Mouse (Mus musculus) limb, embryonic 14.5 days (tissue): Measurements from ENCODE around the gene Bcl2. TPM values are rescaled to one million over a fixed set of nuclear protein-coding genes. Genes with fewer than 3 reads are reported as not detected.

Experiments
- ATAC-seq: fragments of 200-750 bp; cut with Nextera tagmentation; 2 replicates; pipeline ENCODE4 v1.8.0; 2017; ENCODE audit warnings: low read depth, moderate number of reproducible peaks, moderate TSS enrichment; ENCODE audit not compliant: low FRiP score
- DNase-seq: peaks from one replicate; pipeline ENCODE4 v3.0.0-alpha.2; 2015; ENCODE audit warnings: low spot score
- H3K27ac ChIP-seq: fragments of 300-500 bp; sonication (generic); replicated peaks from 2 replicates; pipeline ENCODE4 v1.5.1; 2014; ENCODE audit warnings: low read depth, mild to moderate bottlenecking, low read length, moderate library complexity, mixed read lengths
- H3K27me3 ChIP-seq: fragments of 300-500 bp; sonication (generic); 2 replicates; pipeline ENCODE4 v1.6.1; 2014; ENCODE audit warnings: low read length, mixed read lengths; ENCODE audit not compliant: control insufficient read depth, insufficient read depth
- H3K36me3 ChIP-seq: fragments of 300-500 bp; sonication (generic); 2 replicates; pipeline ENCODE4 v1.6.1; 2014; ENCODE audit warnings: mild to moderate bottlenecking, low read length, moderate library complexity, mixed read lengths; ENCODE audit not compliant: control insufficient read depth, insufficient read depth
- H3K4me1 ChIP-seq: fragments of 300-500 bp; sonication (generic); 2 replicates; pipeline ENCODE4 v1.6.1; 2014; ENCODE audit warnings: antibody characterized with exemption, low read length, mixed read lengths; ENCODE audit not compliant: control insufficient read depth, insufficient read depth
- H3K4me2 ChIP-seq: fragments of 300-500 bp; sonication (generic); replicated peaks from 2 replicates; pipeline ENCODE4 v1.6.1; 2014; ENCODE audit warnings: low read depth, mild to moderate bottlenecking, low read length, moderate library complexity; ENCODE audit not compliant: severe bottlenecking
- H3K4me3 ChIP-seq: fragments of 300-500 bp; sonication (generic); replicated peaks from 2 replicates; pipeline ENCODE4 v1.5.1; 2014; ENCODE audit warnings: low read length
- H3K9ac ChIP-seq: fragments of 300-500 bp; sonication (generic); 2 replicates; pipeline ENCODE4 v1.6.1; 2014; ENCODE audit warnings: mild to moderate bottlenecking, low read depth, low read length, moderate library complexity; ENCODE audit not compliant: severe bottlenecking
- H3K9me3 ChIP-seq: fragments of 300-500 bp; sonication (generic); 2 replicates; pipeline ENCODE4 v1.6.1; 2016; ENCODE audit warnings: low read length; ENCODE audit not compliant: control insufficient read depth
- POLR2A ChIP-seq: fragments of 200-500 bp; IDR thresholded peaks from 2 replicates; pipeline ENCODE4 v1.8.0; 2012; ENCODE audit warnings: inconsistent platforms, mild to moderate bottlenecking, moderate library complexity, borderline replicate concordance; ENCODE audit not compliant: insufficient read depth, insufficient read length; ENCODE audit errors: extremely low read depth
- WGBS: fragments of 180-500 bp; shearing (Covaris S2); extraction: QIAGEN DNeasy Blood & Tissue Kit; methylation state at CpG from one replicate; pipeline ENCODE4 v1.1.7; 2014; 5-methylcytosine and 5-hydroxymethylcytosine counted together
- polyA plus RNA-seq, 2 experiments: library from polyadenylated mRNA; depleted of rRNA in 1 of 2; stranded (reverse) in 1 of 2; unstranded in 1 of 2; fragments of >200 nt; fragmentation: Nextera tagmentation in 1 of 2; extraction: Ambion mirVana in 1 of 2; gene quantifications; 2 replicates each; pipeline versions ENCODE4 v1.2.1 to v1.2.3; 2012 to 2014

Bcl2 gene
- polyA plus RNA-seq, 2 experiments, result 8.0 to 15.7 TPM

- 94% methylated on average over 1 of the region's 1 CpGs for WGBS
- no peaks in the 10 kb centered on the region for H3K9me3 ChIP-seq
- TF ChIP-seq POLR2A, result no peak
- no peaks in the 10 kb centered on the region for H3K36me3 ChIP-seq
- peaks cover 16% of the 10 kb centered on the region for H3K4me1 ChIP-seq
- H3K4me3 ChIP-seq, result no peak overlapping the region
- no peak overlapping the region for H3K9ac ChIP-seq
- H3K27me3 ChIP-seq, result no peaks in the 10 kb centered on the region
- ATAC-seq (no peak), DNase-seq (no peak)
- H3K4me2 ChIP-seq, result no peak overlapping the region
- no peak overlapping the region for H3K27ac ChIP-seq
Measured at GRCm38 (mm10) chr1:106570870-106571269, 143.2 kb downstream of the Bcl2 start.

DNA sequence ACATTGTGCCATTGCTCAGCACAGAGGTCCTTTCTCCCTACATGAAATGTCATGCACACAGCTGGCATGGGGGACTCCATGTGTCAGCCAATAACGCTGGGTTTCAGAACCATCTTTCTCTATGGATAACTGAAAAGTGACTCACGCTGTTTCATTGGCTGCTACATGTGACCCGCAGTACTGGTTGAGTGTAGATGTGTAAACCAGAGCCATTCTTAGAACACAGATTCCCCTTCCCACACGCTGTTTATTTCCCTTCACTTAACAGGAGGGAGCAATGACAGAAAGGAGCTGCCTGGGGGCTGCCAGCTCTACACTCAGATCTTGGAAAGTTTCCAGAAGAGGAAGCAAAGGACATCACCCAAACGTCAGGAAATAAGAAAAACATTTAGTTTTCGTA, 143.7 kb downstream of the Bcl2 start:
- Histone ChIP-seq H3K4me1 (peaks cover 16% of the 10 kb centered on the region), H3K27ac (no peak overlapping the region), H3K27me3 (no peaks in the 10 kb centered on the region), H3K4me3 (no peak overlapping the region), H3K9ac (no peak overlapping the region), H3K36me3 (no peaks in the 10 kb centered on the region), H3K9me3 (no peaks in the 10 kb centered on the region), H3K4me2 (no peak overlapping the region)
- TF ChIP-seq POLR2A, result no peak
- no peak for ATAC-seq
- WGBS, result 69% methylated on average over 6 of the region's 6 CpGs
- DNase-seq, result no peak

GRCm38 (mm10) chr1:106569674-106570073, 144.4 kb downstream of the Bcl2 start:
- 77% methylated on average over 6 of the region's 6 CpGs for WGBS
- DNase-seq (no peak), ATAC-seq (no peak)
- no peak overlapping the region for H3K4me2 ChIP-seq
- no peak overlapping the region for H3K4me3 ChIP-seq
- H3K4me1 ChIP-seq, result peaks cover 16% of the 10 kb centered on the region
- H3K27ac ChIP-seq, result no peak overlapping the region
- H3K9ac ChIP-seq, result no peak overlapping the region
- H3K27me3 ChIP-seq, result no peaks in the 10 kb centered on the region
- H3K9me3 ChIP-seq, result no peaks in the 10 kb centered on the region
- no peaks in the 10 kb centered on the region for H3K36me3 ChIP-seq
- no peak for TF ChIP-seq POLR2A

DNA sequence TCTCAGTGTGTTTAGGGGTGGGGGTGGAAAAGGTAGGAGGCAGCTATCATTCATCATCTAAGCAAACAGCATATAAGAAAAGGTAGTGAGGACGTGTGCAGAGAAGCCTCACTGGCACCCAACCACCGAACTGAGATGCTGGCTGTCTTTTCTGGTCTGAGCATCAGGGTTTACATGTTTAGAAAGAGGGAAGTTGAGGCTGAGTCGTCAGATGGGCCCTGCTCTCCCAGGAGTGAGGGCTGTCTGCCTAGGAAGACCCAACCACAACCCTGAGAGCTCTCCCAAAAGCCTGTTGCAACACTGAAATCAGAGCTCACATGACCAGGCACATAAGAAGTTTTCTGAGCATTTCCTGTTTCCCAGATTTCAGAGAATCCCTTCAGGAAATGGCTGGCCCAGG, 145.2 kb downstream of the Bcl2 start:
- H3K9me3 ChIP-seq, result no peaks in the 10 kb centered on the region
- no peak overlapping the region for H3K4me2 ChIP-seq
- ATAC-seq (no peak), DNase-seq (no peak)
- H3K36me3 ChIP-seq, result no peaks in the 10 kb centered on the region
- 71% methylated on average over 3 of the region's 3 CpGs for WGBS
- H3K27ac ChIP-seq, result no peak overlapping the region
- no peak overlapping the region for H3K9ac ChIP-seq
- H3K4me1 ChIP-seq, result peaks cover 16% of the 10 kb centered on the region
- no peak overlapping the region for H3K4me3 ChIP-seq
- H3K27me3 ChIP-seq, result no peaks in the 10 kb centered on the region
- no peak for TF ChIP-seq POLR2A

GRCm38 (mm10) chr1:106567506-106567905, 146.6 kb downstream of the Bcl2 start:
- peaks cover 12% of the 10 kb centered on the region for H3K4me1 ChIP-seq
- no peak overlapping the region for H3K27ac ChIP-seq
- WGBS, result 58% methylated on average over 5 of the region's 5 CpGs
- TF ChIP-seq POLR2A, result no peak
- H3K4me3 ChIP-seq, result no peak overlapping the region
- DNase-seq (no peak), ATAC-seq (no peak)
- no peaks in the 10 kb centered on the region for H3K27me3 ChIP-seq
- no peaks in the 10 kb centered on the region for H3K9me3 ChIP-seq
- H3K9ac ChIP-seq, result no peak overlapping the region
- H3K4me2 ChIP-seq, result no peak overlapping the region
- H3K36me3 ChIP-seq, result no peaks in the 10 kb centered on the region
